Comparison of ENCODE assay signal across 24 mouse cellular contexts in the genomic region with DNA sequence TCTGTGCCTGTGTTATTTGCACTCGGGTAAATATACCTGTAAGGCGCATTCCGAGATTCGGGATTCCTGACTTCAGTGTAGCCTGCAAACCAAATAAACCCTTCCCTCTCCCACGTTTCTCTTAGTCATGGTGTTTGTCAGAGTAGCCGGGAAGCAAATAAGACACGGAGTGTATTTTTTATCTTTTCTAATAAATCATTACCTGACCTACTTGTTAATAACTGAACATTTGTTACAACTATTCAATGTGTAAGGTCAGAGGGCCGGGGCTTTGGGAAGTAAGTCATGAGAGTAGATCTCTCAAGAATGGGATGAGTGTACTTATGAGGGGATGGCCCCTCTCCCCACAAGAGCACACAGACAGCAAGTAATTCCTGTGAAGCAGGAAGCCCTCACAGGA. TPM values are rescaled to one million over a fixed set of nuclear protein-coding genes. Genes with fewer than 3 reads are reported as not detected.
A peak's percentile ranks its signal among the peaks of the same experiment; 100 is the strongest.
DNase-seq lines count a peak whose midpoint lies in the region; ATAC-seq and TF ChIP-seq lines count a peak whose summit lies in the region.
"Had no signal": no experiment of that assay in that cellular context is flagged by ENCODE, and none has a peak within 500 bp of the region (broad histone marks: within the 10 kb centered on the region; RNA-seq: fewer than 3 reads in every experiment).

No protein-coding gene starts in this region.

- H3K36me3 ChIP-seq in heart, postnatal 0 days (replicated peaks; ENCODE audit: control insufficient read depth, insufficient read depth, low read length): no peaks in the 10 kb centered on the region
- H3K36me3 ChIP-seq in liver, adult 2 months (ENCODE audit: control insufficient read depth, insufficient read depth, low read length): no peaks in the 10 kb centered on the region
- no peaks in the 10 kb centered on the region for H3K36me3 ChIP-seq in liver, postnatal 0 days (replicated peaks; ENCODE audit: insufficient read depth, low read length)
- H3K36me3 ChIP-seq in midbrain, embryonic 15.5 days (replicated peaks): no peaks in the 10 kb centered on the region
- H3K36me3 ChIP-seq in embryonic facial prominence, embryonic 10.5 days (replicated peaks): no peaks in the 10 kb centered on the region
- H3K36me3 ChIP-seq: embryonic facial prominence, embryonic 12.5 days; heart, embryonic 12.5 days; hindbrain, embryonic 12.5 days had no signal

- no peak overlapping the region for H3K9ac ChIP-seq in heart, postnatal 0 days (replicated peaks; ENCODE audit: low read depth, low read length)
- no peak overlapping the region for H3K9ac ChIP-seq in liver, adult 2 months (ENCODE audit: low read depth, low read length)
- H3K9ac ChIP-seq in liver, postnatal 0 days (replicated peaks): no peak overlapping the region
- no peak overlapping the region for H3K9ac ChIP-seq in midbrain, embryonic 15.5 days
- H3K9ac ChIP-seq: embryonic facial prominence, embryonic 12.5 days; heart, embryonic 12.5 days; hindbrain, embryonic 12.5 days had no signal

- no peak for TF ChIP-seq POLR2A in liver, adult 2 months (IDR thresholded peaks at IDR 0.05; ENCODE audit: extremely low read depth, insufficient read depth, low read length)

- DNase-seq in heart, postnatal 0 days (ENCODE audit: low spot score): no peak
- DNase-seq in heart, postnatal 4 days: no peak
- DNase-seq in liver, adult 2 months (ENCODE audit: extremely low read depth, low read depth, low spot score): peak; percentile 75
- DNase-seq in liver, postnatal 0 days: no peak
- DNase-seq in kidney, postnatal 10 days: peak; percentile 20
- DNase-seq in cerebellum, postnatal 10 days: no peak
- DNase-seq in embryonic facial prominence, embryonic 10.5 days (ENCODE audit: low spot score): no peak
- DNase-seq: adrenal gland, postnatal 14 days; B cell, adult 2 months; cerebellum, adult 18-20 months; cerebellum, adult 9-11 months; embryo, embryonic 11 days; gastrocnemius, adult 2 months; gastrocnemius, postnatal 25 days; heart, postnatal 36 days had no signal

- WGBS in heart, postnatal 0 days: 87% methylated on average over 8 of the region's 8 CpGs
- 20% methylated on average over 8 of the region's 8 CpGs for WGBS in liver, adult 2 months
- WGBS in liver, postnatal 0 days (ENCODE audit: insufficient replicate concordance): 65% methylated on average over 8 of the region's 8 CpGs
- 87% methylated on average over 8 of the region's 8 CpGs for WGBS in midbrain, embryonic 15.5 days
- 88% methylated on average over 8 of the region's 8 CpGs for WGBS in embryonic facial prominence, embryonic 10.5 days

- TF ChIP-seq CTCF in heart, postnatal 0 days (IDR thresholded peaks at IDR 0.05; ENCODE audit: low read depth): no peak
- no peak for TF ChIP-seq CTCF in liver, adult 2 months (IDR thresholded peaks at IDR 0.05; ENCODE audit: low read depth, low read length)
- TF ChIP-seq CTCF in liver, postnatal 0 days (IDR thresholded peaks at IDR 0.05; ENCODE audit: low read depth): no peak

- H3K27ac ChIP-seq in heart, postnatal 0 days (ENCODE audit: low read depth): peak overlapping the region; percentile 64; the same call in 1 of the 2 replicates
- no peak overlapping the region for H3K27ac ChIP-seq in liver, adult 2 months (replicated peaks; ENCODE audit: insufficient read depth, low read depth, low read length)
- H3K27ac ChIP-seq in liver, postnatal 0 days (ENCODE audit: low read depth): no peak overlapping the region
- H3K27ac ChIP-seq in midbrain, embryonic 15.5 days: no peak overlapping the region
- no peak overlapping the region for H3K27ac ChIP-seq in embryonic facial prominence, embryonic 10.5 days (replicated peaks)
- H3K27ac ChIP-seq: embryonic facial prominence, embryonic 12.5 days; hindbrain, embryonic 12.5 days; hindbrain, postnatal 0 days had no signal

- no peak for TF ChIP-seq EP300 in heart, postnatal 0 days (IDR thresholded peaks at IDR 0.05; ENCODE audit: low read depth)
- no peak for TF ChIP-seq EP300 in liver, postnatal 0 days (IDR thresholded peaks at IDR 0.05; ENCODE audit: low read depth)

- no peak overlapping the region for H3K4me3 ChIP-seq in heart, postnatal 0 days (ENCODE audit: low read depth, low read length)
- H3K4me3 ChIP-seq in liver, adult 2 months (ENCODE audit: insufficient read depth, low read depth, low read length): no peak overlapping the region
- H3K4me3 ChIP-seq in liver, postnatal 0 days (ENCODE audit: low read depth, low read length): no peak overlapping the region
- H3K4me3 ChIP-seq in midbrain, embryonic 15.5 days: no peak overlapping the region
- no peak overlapping the region for H3K4me3 ChIP-seq in embryonic facial prominence, embryonic 10.5 days
- H3K4me3 ChIP-seq: embryonic facial prominence, embryonic 12.5 days; gastrocnemius, adult 2 months; heart, embryonic 12.5 days; hindbrain, embryonic 12.5 days had no signal

- ATAC-seq in heart, postnatal 0 days (ENCODE audit: insufficient read depth, low read depth): no peak
- ATAC-seq in liver, postnatal 0 days: no peak
- ATAC-seq in midbrain, embryonic 15.5 days (replicated peaks): no peak
- ATAC-seq: activated CD4-positive, CD25-positive, alpha-beta regulatory T cell, adult 4 months; CD4-positive, CD25-positive, alpha-beta regulatory T cell, adult 4 months; forebrain, embryonic 16.5 days; hindbrain, postnatal 0 days had no signal

- no peak overlapping the region for H3K4me2 ChIP-seq in heart, postnatal 0 days (ENCODE audit: low read depth, low read length)
- H3K4me2 ChIP-seq in liver, postnatal 0 days (ENCODE audit: low read depth, low read length): no peak overlapping the region
- no peak overlapping the region for H3K4me2 ChIP-seq in midbrain, embryonic 15.5 days
- H3K4me2 ChIP-seq: embryonic facial prominence, embryonic 12.5 days; heart, embryonic 12.5 days; hindbrain, embryonic 12.5 days had no signal

- H3K9me3 ChIP-seq in heart, postnatal 0 days (replicated peaks; ENCODE audit: control insufficient read depth, low read length): no peaks in the 10 kb centered on the region
- no peaks in the 10 kb centered on the region for H3K9me3 ChIP-seq in liver, postnatal 0 days (ENCODE audit: low read length)
- no peaks in the 10 kb centered on the region for H3K9me3 ChIP-seq in midbrain, embryonic 15.5 days
- H3K9me3 ChIP-seq in embryonic facial prominence, embryonic 10.5 days: no peaks in the 10 kb centered on the region
- H3K9me3 ChIP-seq: embryonic facial prominence, embryonic 12.5 days; heart, embryonic 12.5 days; hindbrain, embryonic 12.5 days had no signal

- H3K79me2 ChIP-seq in liver, adult 2 months (ENCODE audit: control insufficient read depth, insufficient read depth, low read length): no peaks in the 10 kb centered on the region

- H3K4me1 ChIP-seq in heart, postnatal 0 days (ENCODE audit: control insufficient read depth, insufficient read depth): peaks cover 11% of the 10 kb centered on the region; the same call in 1 of the 2 replicates
- H3K4me1 ChIP-seq in liver, adult 2 months (ENCODE audit: control insufficient read depth, insufficient read depth, low read length): peaks cover 4% of the 10 kb centered on the region
- H3K4me1 ChIP-seq in liver, postnatal 0 days (ENCODE audit: insufficient read depth): no peaks in the 10 kb centered on the region
- no peaks in the 10 kb centered on the region for H3K4me1 ChIP-seq in midbrain, embryonic 15.5 days
- no peaks in the 10 kb centered on the region for H3K4me1 ChIP-seq in embryonic facial prominence, embryonic 10.5 days
- H3K4me1 ChIP-seq: embryonic facial prominence, embryonic 12.5 days; hindbrain, embryonic 12.5 days had no signal

- H3K27me3 ChIP-seq in heart, postnatal 0 days (ENCODE audit: control insufficient read depth, insufficient read depth, low read length): no peaks in the 10 kb centered on the region
- no peaks in the 10 kb centered on the region for H3K27me3 ChIP-seq in liver, adult 2 months (ENCODE audit: control insufficient read depth, insufficient read depth, low read length)
- no peaks in the 10 kb centered on the region for H3K27me3 ChIP-seq in liver, postnatal 0 days (ENCODE audit: insufficient read depth, low read length)
- no peaks in the 10 kb centered on the region for H3K27me3 ChIP-seq in midbrain, embryonic 15.5 days (replicated peaks)
- no peaks in the 10 kb centered on the region for H3K27me3 ChIP-seq in embryonic facial prominence, embryonic 10.5 days (replicated peaks; ENCODE audit: low read depth, poor library complexity, severe bottlenecking)
- H3K27me3 ChIP-seq: embryonic facial prominence, embryonic 12.5 days; heart, embryonic 12.5 days; hindbrain, embryonic 12.5 days had no signal

RNA-seq across cellular contexts. Expression of a gene that starts 41.1 kb away (rescaled TPM):
- total RNA-seq in heart, postnatal 0 days (2014; rRNA removed; ENCODE audit: low replicate concordance): 0.08 TPM in 1 of 2 replicates, not detected in the other
- polyA plus RNA-seq in heart, postnatal 0 days (2015; fragmentation: Nextera tagmentation; extraction: Ambion mirVana): 0.37 and 0.44 TPM in 2 replicates
- total RNA-seq in heart, postnatal 4 days (2021): under 1 TPM; 0.71 to 0.72 TPM
- under 0.01 and 0.20 TPM in 2 replicates for total RNA-seq in liver, adult 2 months (2014; rRNA removed)
- polyA plus RNA-seq in liver, adult 2 months (2012; rRNA removed): 0.02 TPM in 1 of 2 replicates, not detected in the other
- 0.93 and 1.1 TPM in 2 replicates for polyA plus RNA-seq in liver, postnatal 0 days (2015; fragmentation: Nextera tagmentation; extraction: Ambion mirVana)
- polyA plus RNA-seq in midbrain, embryonic 15.5 days (2015; fragmentation: Nextera tagmentation; extraction: Ambion mirVana): 2.0 and 2.6 TPM in 2 replicates
- 0.20 and 0.22 TPM in 2 replicates for polyA plus RNA-seq in embryonic facial prominence, embryonic 10.5 days (2016; fragmentation: Nextera tagmentation; extraction: Ambion mirVana)
- total RNA-seq: MEL had no signal

Comparison
In these comparisons a context has a peak if more than half of its experiments do, and no peak if none do; other contexts are left out.
1. DNase-seq: peak in liver, adult 2 months (single experiment) and kidney, postnatal 10 days (single experiment); none in heart, postnatal 0 days (single experiment), heart, postnatal 4 days (single experiment), liver, postnatal 0 days (single experiment), cerebellum, postnatal 10 days (0 of 2) and embryonic facial prominence, embryonic 10.5 days (single experiment).